Mouse (Mus musculus): Measurements from ENCODE around the gene Rabggta. TPM values are rescaled to one million over a fixed set of nuclear protein-coding genes. Genes with fewer than 3 reads are reported as not detected.

Gene Rabggta
- total RNA-seq (2021): 10 to 100 TPM; 12.5 to 13.0 TPM
- polyA plus RNA-seq (2012; rRNA removed): 26.3 and 32.2 TPM in 2 replicates
- long read RNA-seq, transcript Rabggta-202 (17 exons, 1,886 nt): major isoform, 9 of 14 reads
- long read RNA-seq, partial matches to known transcripts: 1 of 14 reads
- long read RNA-seq, other reads (novel, unspliced or antisense): 3 of 14 reads

DNA sequence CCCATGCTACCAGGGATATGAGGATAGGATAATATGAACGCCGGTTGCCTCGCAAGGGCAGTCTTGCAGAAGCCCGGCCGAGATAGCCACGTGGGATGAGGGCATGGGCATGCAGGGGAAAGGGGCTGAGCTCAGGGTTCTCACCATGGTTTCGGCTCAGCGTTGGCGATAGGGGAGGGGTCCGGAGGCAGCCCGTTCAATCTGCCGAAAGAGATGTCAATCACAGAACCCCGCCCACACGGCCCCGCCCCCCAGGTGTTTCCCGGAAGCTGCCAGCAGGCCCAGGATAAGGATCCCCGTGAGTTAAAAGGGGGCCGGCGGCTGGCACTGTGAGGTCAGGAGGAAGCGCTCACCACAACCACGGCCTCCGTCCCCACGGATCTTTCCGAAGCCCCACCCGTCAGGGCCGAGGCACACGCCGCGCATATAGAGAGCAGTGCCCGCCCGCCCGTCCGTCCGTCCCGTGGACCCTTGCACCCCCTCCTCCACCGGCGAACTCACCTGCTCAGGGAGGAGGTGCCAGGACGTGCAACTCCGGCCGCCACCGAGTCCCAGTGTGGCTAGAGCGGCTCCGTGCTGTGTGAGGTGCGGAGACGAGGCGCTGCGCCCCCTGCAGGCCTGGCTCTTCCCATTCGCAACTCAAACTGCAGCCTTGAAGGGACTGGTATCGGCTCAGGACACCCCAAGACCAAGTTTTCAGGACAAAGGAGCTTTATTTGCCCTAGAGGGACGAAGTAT lies at the start of gene Rabggta:
Gene Rabggta, minus strand, starts transcription at position 564 of the 738 bp plus-strand sequence.
- Histone ChIP-seq H3K36me3 (ENCODE audit: control insufficient read depth, insufficient read depth, low read length) (no peaks in the 10 kb centered on the region), H3K27me3 (ENCODE audit: control insufficient read depth, insufficient read depth, low read length) (no peaks in the 10 kb centered on the region), H3K27ac (peak within 1 kb of the TSS; percentile 84), H3K9ac (ENCODE audit: low read depth, low read length) (peak within 1 kb of the TSS; percentile 81), H3K4me1 (ENCODE audit: control insufficient read depth, insufficient read depth, low read length) (no peaks in the 10 kb centered on the region; the same call in 1 of the 2 replicates), H3K79me2 (replicated peaks; ENCODE audit: control insufficient read depth, insufficient read depth, low read length) (no peaks in the 10 kb centered on the region), H3K4me3 (peak within 1 kb of the TSS; percentile 90)
- peak; percentile 91 to 92 for DNase-seq
- WGBS: under 1% methylated on average over 50 of the region's 50 CpGs
- TF ChIP-seq CTCF (IDR thresholded peaks at IDR 0.05) (peak; percentile 88), POLR2A (IDR thresholded peaks at IDR 0.05; ENCODE audit: insufficient read depth, low read depth, low read length) (peak; percentile 61; the same call in 1 of the 2 replicates), EP300 (IDR thresholded peaks at IDR 0.05; ENCODE audit: insufficient read depth, low read depth, low read length) (0 out of 2 replicates have a peak, but pooled peaks have one; percentile 50)
- intact Hi-C loops (cut with DNase I): loop anchor here (1.0 to 10.0 kb wide), 4 partner anchors 21 to 237 kb away; partner anchors contain the start of gene Tm9sf1

DNA sequence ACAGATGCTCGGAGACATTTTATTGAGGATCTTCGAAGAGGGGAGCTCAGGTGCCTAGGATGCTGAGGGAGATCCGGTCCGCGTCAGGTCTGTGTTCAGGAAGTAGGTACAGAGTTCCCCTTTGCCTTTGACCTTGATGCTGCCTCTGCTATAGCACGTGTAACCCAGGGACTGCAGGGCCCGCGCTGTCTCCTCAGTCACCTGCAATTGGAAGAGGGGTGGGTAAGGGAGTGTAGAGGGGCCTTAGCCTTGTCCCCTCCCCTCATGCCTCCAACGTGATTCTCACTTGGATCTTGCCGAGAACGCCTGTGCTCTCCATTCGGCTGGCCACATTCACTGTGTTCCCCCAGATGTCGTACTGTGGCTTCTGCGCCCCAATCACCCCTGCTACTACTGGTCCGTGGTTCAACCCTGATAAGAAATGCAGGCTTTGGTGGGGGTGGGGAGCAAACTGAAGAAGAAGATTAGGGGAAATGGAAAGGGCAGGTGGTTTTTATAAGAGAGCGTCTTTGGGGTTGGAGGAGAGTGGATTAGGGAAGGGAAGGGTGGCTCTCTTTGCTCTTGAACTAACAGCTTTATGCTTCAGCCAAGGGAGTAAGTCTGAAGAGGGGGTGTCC lies 47.1 kb upstream of the Rabggta start:
- intact Hi-C loops (cut with DNase I): no loop called here
- H3K36me3 ChIP-seq (ENCODE audit: control insufficient read depth, insufficient read depth, low read length): no peaks in the 10 kb centered on the region
- no peaks in the 10 kb centered on the region for H3K27me3 ChIP-seq (ENCODE audit: control insufficient read depth, insufficient read depth, low read length)
- 84% methylated on average over 16 of the region's 16 CpGs for WGBS
- no peak overlapping the region for H3K27ac ChIP-seq
- DNase-seq: no peak
- H3K79me2 ChIP-seq (replicated peaks; ENCODE audit: control insufficient read depth, insufficient read depth, low read length): no peaks in the 10 kb centered on the region
- no peak for TF ChIP-seq POLR2A (IDR thresholded peaks at IDR 0.05; ENCODE audit: insufficient read depth, low read depth, low read length)
- TF ChIP-seq CTCF (IDR thresholded peaks at IDR 0.05): no peak
- no peak for TF ChIP-seq EP300 (IDR thresholded peaks at IDR 0.05; ENCODE audit: insufficient read depth, low read depth, low read length)
- H3K4me3 ChIP-seq: no peak overlapping the region
- H3K4me1 ChIP-seq (ENCODE audit: control insufficient read depth, insufficient read depth, low read length): no peaks in the 10 kb centered on the region
- H3K9ac ChIP-seq (ENCODE audit: low read depth, low read length): no peak overlapping the region

DNA sequence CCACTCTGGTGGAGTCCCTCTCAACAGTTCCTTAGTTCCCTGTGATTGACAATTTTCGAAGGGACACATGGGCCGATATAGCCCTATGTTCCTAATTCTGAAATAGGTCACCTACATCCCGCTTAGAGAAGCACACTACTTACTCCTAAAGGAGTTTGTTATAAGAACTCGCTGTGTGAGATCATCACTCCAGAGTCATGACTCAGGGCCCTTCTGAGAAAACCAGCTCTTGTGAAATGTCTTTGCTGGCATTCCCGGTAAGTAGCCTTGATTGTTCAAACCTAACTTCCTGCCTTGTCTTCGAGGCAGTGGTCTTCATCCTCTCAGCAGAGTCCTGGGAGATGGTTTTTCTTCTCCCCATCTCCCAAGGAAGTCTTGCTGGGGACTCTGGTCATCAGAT lies 46.5 kb upstream of the Rabggta start:
- TF ChIP-seq POLR2A (IDR thresholded peaks at IDR 0.05; ENCODE audit: insufficient read depth, low read depth, low read length) (no peak), EP300 (IDR thresholded peaks at IDR 0.05; ENCODE audit: insufficient read depth, low read depth, low read length) (no peak), CTCF (IDR thresholded peaks at IDR 0.05) (no peak)
- H3K4me1 ChIP-seq (ENCODE audit: control insufficient read depth, insufficient read depth, low read length): no peaks in the 10 kb centered on the region
- H3K4me3 ChIP-seq: no peak overlapping the region
- no peak overlapping the region for H3K27ac ChIP-seq
- WGBS: 77% methylated on average over 6 of the region's 6 CpGs
- no peaks in the 10 kb centered on the region for H3K27me3 ChIP-seq (ENCODE audit: control insufficient read depth, insufficient read depth, low read length)
- intact Hi-C loops (cut with DNase I): no loop called here
- no peaks in the 10 kb centered on the region for H3K79me2 ChIP-seq (replicated peaks; ENCODE audit: control insufficient read depth, insufficient read depth, low read length)
- no peaks in the 10 kb centered on the region for H3K36me3 ChIP-seq (ENCODE audit: control insufficient read depth, insufficient read depth, low read length)
- no peak for DNase-seq
- H3K9ac ChIP-seq (ENCODE audit: low read depth, low read length): no peak overlapping the region

DNA sequence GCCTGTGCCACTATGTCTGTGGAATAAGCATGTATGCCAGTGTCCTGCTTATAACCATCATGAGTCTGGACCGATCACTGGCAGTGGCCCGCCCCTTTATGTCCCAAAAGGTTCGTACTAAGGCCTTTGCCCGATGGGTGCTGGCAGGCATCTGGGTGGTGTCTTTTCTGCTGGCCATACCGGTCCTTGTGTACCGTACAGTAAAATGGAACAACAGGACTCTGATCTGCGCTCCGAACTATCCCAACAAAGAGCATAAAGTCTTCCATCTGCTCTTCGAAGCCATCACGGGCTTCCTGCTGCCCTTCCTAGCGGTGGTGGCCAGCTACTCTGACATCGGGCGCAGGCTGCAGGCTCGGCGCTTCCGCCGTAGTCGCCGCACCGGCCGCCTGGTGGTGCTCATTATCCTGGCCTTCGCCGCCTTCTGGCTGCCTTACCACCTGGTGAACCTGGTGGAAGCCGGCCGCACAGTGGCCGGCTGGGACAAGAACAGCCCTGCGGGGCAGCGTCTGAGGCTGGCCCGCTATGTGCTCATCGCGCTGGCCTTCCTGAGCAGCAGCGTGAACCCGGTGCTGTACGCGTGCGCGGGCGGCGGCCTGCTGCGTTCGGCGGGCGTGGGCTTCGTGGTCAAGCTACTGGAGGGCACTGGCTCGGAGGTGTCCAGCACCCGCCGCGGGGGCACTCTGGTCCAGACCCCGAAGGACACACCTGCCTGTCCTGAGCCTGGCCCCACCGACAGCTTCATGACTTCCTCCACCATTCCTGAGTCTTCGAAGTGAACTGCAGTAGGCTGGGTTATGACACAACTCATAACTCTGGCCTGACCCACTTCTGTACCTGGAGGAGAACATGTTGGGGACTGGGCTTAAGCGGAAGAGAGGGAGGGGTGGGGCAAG lies 45.7 kb upstream of the Rabggta start:
- Histone ChIP-seq H3K27ac (no peak overlapping the region), H3K27me3 (ENCODE audit: control insufficient read depth, insufficient read depth, low read length) (no peaks in the 10 kb centered on the region), H3K9ac (ENCODE audit: low read depth, low read length) (peak overlapping the region; percentile 55), H3K36me3 (ENCODE audit: control insufficient read depth, insufficient read depth, low read length) (no peaks in the 10 kb centered on the region), H3K79me2 (replicated peaks; ENCODE audit: control insufficient read depth, insufficient read depth, low read length) (no peaks in the 10 kb centered on the region), H3K4me1 (ENCODE audit: control insufficient read depth, insufficient read depth, low read length) (peaks cover 5% of the 10 kb centered on the region), H3K4me3 (peak overlapping the region; percentile 40)
- 0 out of 2 replicates have a peak, but pooled peaks have one; percentile 16 for TF ChIP-seq POLR2A (IDR thresholded peaks at IDR 0.05; ENCODE audit: insufficient read depth, low read depth, low read length)
- TF ChIP-seq EP300 (IDR thresholded peaks at IDR 0.05; ENCODE audit: insufficient read depth, low read depth, low read length): no peak
- TF ChIP-seq CTCF (IDR thresholded peaks at IDR 0.05): peak; percentile 74
- 22% methylated on average over 52 of the region's 52 CpGs for WGBS
- intact Hi-C loops (cut with DNase I): no loop called here
- peak; percentile 69 to 74 for DNase-seq

DNA sequence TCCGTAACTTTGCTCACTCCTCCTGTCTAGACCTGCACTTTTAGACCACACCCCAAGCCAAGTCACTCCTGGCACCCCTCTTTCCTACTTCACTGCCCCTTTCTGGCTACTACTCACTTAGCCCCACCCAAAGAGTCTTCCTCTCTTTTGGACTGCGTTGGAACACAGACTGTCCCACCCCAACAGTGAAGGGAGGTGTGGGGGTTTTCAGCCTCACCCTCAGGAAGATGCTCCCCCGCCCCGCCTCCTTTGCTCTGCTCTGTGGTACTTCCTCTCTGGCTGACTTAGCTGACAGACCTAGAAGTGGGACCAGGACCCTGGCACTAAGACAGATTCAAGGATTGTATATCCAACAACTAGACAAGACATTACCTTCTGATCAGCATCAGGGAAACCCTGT lies 43.6 kb upstream of the Rabggta start, which contains the start of gene Ltb4r1:
Gene Ltb4r1, plus strand, starts transcription at position 267 of the 400 bp plus-strand sequence.
- intact Hi-C loops (cut with DNase I): no loop called here
- 57% methylated on average over 4 of the region's 4 CpGs for WGBS
- DNase-seq: no peak
- no peak for TF ChIP-seq POLR2A (IDR thresholded peaks at IDR 0.05; ENCODE audit: insufficient read depth, low read depth, low read length)
- no peak for TF ChIP-seq CTCF (IDR thresholded peaks at IDR 0.05)
- no peak for TF ChIP-seq EP300 (IDR thresholded peaks at IDR 0.05; ENCODE audit: insufficient read depth, low read depth, low read length)
- no peaks in the 10 kb centered on the region for H3K36me3 ChIP-seq (ENCODE audit: control insufficient read depth, insufficient read depth, low read length)
- H3K9ac ChIP-seq (ENCODE audit: low read depth, low read length): no peak within 1 kb of the TSS
- H3K27ac ChIP-seq: no peak within 1 kb of the TSS
- peaks cover 7% of the 10 kb centered on the region for H3K4me1 ChIP-seq (ENCODE audit: control insufficient read depth, insufficient read depth, low read length)
- no peak within 1 kb of the TSS for H3K4me3 ChIP-seq
- H3K27me3 ChIP-seq (ENCODE audit: control insufficient read depth, insufficient read depth, low read length): 0 out of 2 replicates have a peak, but pooled peaks cover 2% of the 10 kb centered on the region
- H3K79me2 ChIP-seq (replicated peaks; ENCODE audit: control insufficient read depth, insufficient read depth, low read length): no peaks in the 10 kb centered on the region
